Mouse (Mus musculus) CH12.LX (cell line): ENCODE results near the gene Dcps.

Experiments used
- CHD2 ChIP-seq: IDR thresholded peaks from 2 replicates; pipeline ENCODE4 v1.6.1; 2011; ENCODE audit warnings: low read length, improper control_type of control experiment
- CTCF ChIP-seq, 2 experiments: IDR thresholded peaks in 1 of 2; conservative IDR thresholded peaks in 1 of 2; 2 replicates each; pipeline ENCODE4 v1.5.1; 2011 to 2012; ENCODE audit warnings: low read depth in 2 of 2, low read length in 2 of 2, improper control_type of control experiment in 1 of 2, inconsistent platforms in 1 of 2, mild to moderate bottlenecking in 1 of 2, moderate library complexity in 1 of 2
- ELF1 ChIP-seq: IDR thresholded peaks from 2 replicates; pipeline ENCODE4 v1.6.1; 2014; ENCODE audit warnings: low read depth, mild to moderate bottlenecking, inconsistent platforms, low read length, improper control_type of control experiment
- EP300 ChIP-seq: IDR thresholded peaks from 2 replicates; pipeline ENCODE4 v1.6.1; 2011; ENCODE audit warnings: low read length, improper control_type of control experiment
- GABPA ChIP-seq: IDR thresholded peaks from 2 replicates; pipeline ENCODE4 v1.6.1; 2012; ENCODE audit warnings: low read depth, low read length, improper control_type of control experiment, inconsistent platforms; ENCODE audit not compliant: insufficient replicate concordance
- IRF4 ChIP-seq: IDR thresholded peaks from 2 replicates; pipeline ENCODE4 v1.6.1; 2014; ENCODE audit warnings: low read depth, mild to moderate bottlenecking, inconsistent platforms, low read length, improper control_type of control experiment
- MXI1 ChIP-seq: IDR thresholded peaks from 2 replicates; pipeline ENCODE4 v1.6.1; 2011; ENCODE audit warnings: mild to moderate bottlenecking, low read depth, low read length, improper control_type of control experiment
- POLR2A ChIP-seq: IDR thresholded peaks from 2 replicates; pipeline ENCODE4 v1.6.1; 2011; ENCODE audit warnings: low read depth, mild to moderate bottlenecking, improper control_type of control experiment, low read length
- TBP ChIP-seq: conservative IDR thresholded peaks from 2 replicates; pipeline ENCODE4 v1.6.1; 2011; ENCODE audit warnings: low read depth, low read length, improper control_type of control experiment
- UBTF ChIP-seq: IDR thresholded peaks from 2 replicates; pipeline ENCODE4 v1.6.1; 2012; ENCODE audit warnings: low read depth, mild to moderate bottlenecking, inconsistent platforms, low read length, improper control_type of control experiment, moderate library complexity

GRCm38 (mm10) chr9:35105438-35105837 is 70.4 kb downstream of the Dcps start:
- TF ChIP-seq UBTF (no peak), IRF4 (no peak), EP300 (no peak), MXI1 (no peak), GABPA (no peak), CTCF (conservative IDR thresholded peaks at IDR 0.05 in 1 of 2, IDR thresholded peaks at IDR 0.05 in 1 of 2; ENCODE audit: low read depth in 2 of 2, low read length in 2 of 2) (no peak), POLR2A (no peak), TBP (no peak), ELF1 (no peak), CHD2 (no peak)
